Mouse (Mus musculus): ENCODE data around the gene H2-M10.6.
"Not testable (repeated sequence)": the region's sequence is repeated elsewhere in the genome, so short reads cannot be mapped to it uniquely, and the experiment has no call there.

The H2-M10.6 gene

DNA sequence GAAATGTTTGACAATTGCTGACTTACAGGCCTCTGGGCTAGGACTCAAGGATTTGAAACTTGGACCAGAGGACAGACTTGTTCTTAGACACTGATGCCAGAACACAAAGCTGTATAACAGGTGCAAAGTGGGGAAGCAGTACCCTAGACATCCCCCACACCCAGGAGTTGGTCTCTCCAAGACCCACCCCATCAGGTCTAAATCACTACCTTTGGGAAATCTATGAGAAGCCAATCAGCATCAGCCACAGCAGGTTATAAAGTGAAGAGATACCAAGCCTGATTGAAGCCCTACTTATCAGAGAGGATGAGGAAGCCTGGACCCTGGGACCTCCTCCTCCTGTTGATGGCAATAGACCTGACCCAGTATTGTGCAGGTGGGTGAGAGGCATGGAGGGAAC, at the start of gene H2-M10.6:
H2-M10.6 (plus strand) TSS at position 301 of the 400 bp plus-strand sequence.
- no peak for DNase-seq (ENCODE audit: low read depth, low spot score)

DNA sequence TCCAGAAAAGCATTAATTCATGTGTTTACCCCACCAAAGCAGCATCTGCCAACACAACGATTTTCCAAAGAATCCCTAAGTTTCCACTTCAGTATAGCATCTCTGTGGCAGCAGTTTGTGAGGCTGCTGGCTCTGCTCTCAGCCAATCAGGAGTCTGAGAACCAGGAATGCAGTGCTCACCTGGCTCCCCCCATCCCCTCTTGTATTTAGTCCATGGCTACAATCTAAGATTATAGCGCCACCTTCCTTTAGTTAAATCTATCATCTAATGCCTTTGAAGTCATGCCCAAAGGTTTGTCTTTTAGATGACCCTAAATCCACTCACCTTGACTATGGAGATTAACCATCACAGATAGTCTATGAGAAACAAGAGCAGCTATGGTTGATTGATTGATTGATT, 48.2 kb upstream of the H2-M10.6 start:
- DNase-seq (ENCODE audit: low read depth, low spot score) = no peak

DNA sequence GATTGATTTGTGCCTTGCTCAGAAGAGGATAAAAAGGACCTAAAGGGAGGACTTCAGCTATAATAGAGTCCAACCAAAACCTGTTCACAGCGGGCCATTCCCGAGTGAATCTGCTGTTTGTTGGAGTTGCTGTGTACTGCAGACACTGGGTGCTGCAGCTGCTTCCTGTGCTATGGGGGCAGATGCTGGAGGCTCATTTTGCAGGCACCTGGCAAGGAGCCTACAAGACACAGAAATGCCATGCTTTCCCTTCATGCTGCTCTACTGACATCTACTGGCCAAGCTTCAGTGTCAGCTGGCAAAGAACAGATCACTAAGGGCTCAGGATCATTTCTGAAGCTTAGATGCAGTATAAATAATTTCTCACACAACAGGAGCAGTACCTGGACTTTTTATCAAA, 47.7 kb upstream of the H2-M10.6 start:
- DNase-seq (ENCODE audit: low read depth, low spot score) = peak; percentile 34

DNA sequence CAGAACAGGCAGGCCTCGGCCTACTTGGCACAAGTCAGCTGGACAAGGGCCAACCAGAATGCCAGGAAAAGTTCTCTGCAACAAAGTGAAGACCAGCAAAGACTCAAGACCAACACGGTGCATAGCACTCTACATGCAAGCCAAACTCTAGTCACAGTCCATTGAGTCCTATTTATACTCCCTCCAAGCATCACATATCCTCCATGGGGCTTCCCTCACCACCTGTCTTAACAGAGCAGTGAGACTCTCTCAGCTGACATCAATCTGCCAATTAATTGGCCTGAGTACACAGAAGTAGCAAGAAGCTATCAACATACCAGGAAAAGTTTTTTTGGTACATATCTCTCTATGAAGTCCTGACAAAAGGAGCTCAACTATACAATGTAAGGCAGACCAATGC, 46.6 kb upstream of the H2-M10.6 start:
- DNase-seq (ENCODE audit: low read depth, low spot score) = not testable (repeated sequence)

DNA sequence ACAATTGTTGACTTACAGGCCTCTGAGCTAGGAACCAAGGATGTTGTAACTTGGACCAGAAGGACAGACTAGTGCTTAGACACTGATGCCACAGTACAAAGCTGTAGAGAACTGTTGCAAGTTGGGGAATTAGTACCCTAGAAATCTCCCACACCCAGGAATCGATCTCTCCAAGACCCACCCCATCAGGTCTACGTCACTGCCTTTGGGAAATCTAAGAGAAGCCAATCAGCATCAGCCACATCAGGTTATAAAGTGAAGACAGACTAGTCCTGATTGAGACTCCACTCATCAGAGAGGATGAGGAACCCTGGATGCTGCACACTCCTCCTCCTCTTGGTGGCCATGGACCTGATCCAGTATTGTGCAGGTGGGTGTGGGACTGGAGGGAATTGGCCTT, 39.4 kb upstream of the H2-M10.6 start, which contains the start of gene H2-M10.5:
H2-M10.5 (plus strand) TSS at position 301 of the 400 bp plus-strand sequence.
- not testable (repeated sequence) for DNase-seq (ENCODE audit: low read depth, low spot score)

DNA sequence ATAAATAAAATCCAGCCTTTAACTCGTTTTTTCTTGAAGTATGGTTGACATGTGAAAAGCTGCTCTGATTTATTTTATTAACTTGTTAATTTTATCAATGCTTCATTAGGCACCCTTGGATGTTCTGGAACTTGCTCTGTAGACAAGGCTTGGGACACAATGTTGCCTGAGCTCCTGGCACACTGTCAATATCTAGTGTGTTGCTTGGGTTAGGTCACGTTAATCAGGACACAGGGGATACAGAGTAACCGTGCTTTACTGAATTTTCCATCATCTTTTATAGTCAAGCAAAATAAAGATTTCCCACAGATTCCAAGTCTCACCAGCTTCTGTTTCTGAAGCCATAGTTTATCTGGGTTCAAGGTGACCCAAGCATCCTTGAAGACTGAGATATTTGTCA, 30.4 kb upstream of the H2-M10.6 start:
- DNase-seq (ENCODE audit: low read depth, low spot score) = no peak

DNA sequence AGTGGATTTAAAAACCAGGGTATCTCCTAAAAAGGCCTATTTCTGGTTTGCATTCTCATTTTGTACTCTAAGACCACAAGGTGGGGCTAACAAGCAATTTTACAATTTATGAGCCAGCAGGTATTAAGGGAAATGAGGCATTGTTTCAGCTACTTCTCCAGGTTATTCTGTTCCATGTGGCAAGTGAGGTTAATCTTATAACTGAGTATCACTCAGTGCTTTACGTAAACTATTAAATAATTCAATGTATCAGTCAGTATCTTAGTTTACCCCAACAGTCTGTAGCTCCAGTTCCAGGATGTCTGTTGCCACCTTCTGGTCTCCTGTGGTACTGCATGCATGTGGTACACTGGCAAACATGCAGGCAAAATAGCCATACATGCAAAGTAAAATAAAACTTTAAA, 25.5 kb upstream of the H2-M10.6 start:
- DNase-seq (ENCODE audit: low read depth, low spot score) = peak; percentile 43

DNA sequence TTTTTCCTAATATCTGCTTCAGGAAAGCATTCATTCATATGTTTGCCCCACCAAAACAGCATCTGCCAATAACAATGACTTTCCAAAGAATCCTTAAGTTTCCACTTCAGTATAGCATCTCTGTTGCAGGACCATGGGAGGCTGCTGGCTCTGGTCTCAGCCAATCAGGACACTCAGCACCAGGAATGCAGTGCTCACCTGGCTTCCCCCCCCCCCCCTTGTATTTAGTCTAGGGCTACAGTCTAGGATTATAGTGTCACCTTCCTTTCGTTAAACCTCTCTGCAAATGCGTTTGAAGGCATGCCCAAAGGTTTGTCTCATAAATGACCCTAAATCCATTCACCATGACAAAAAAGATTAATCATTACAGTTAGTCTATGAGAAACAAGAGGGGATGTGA, 23.6 kb upstream of the H2-M10.6 start:
- no peak for DNase-seq (ENCODE audit: low read depth, low spot score)

DNA sequence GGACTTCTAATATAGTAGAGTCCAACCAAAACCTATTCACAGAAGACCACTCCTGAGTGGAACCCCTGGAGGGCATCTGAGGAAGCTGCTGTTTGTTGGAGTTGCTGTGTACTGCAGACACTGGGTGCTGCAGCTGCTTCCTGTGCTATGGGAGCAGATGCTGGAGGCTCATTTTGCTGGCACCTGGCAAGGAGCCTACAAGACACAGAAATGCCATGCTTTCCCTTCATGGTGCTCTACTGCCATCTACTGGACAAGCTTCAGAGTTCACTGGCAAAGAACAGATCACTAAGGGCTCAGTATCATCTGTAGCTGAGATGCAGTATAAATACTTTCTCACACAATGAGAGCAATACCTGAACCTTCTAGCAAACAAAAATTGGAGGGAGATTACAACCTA, 23.2 kb upstream of the H2-M10.6 start:
- DNase-seq (ENCODE audit: low read depth, low spot score) = peak; percentile 79

DNA sequence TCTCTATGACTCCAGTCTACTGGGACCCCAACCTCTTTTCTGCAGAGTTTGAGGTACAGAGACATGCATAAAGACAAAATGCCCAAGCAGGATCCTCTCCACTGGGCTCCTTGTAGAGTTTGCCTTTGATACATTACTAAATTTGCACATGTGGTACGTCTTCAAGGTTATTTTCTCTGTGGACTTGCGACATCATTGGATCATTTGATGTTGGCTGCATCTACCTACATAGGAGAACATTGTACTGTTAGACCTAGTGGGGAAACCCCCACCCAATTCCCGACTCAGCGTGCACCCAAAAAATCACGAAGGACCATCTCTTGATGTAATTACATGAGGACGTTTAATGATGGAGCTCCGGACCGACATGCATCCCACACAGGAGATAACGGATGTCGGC, 12.5 kb upstream of the H2-M10.6 start:
- no peak for DNase-seq (ENCODE audit: low read depth, low spot score)

DNA sequence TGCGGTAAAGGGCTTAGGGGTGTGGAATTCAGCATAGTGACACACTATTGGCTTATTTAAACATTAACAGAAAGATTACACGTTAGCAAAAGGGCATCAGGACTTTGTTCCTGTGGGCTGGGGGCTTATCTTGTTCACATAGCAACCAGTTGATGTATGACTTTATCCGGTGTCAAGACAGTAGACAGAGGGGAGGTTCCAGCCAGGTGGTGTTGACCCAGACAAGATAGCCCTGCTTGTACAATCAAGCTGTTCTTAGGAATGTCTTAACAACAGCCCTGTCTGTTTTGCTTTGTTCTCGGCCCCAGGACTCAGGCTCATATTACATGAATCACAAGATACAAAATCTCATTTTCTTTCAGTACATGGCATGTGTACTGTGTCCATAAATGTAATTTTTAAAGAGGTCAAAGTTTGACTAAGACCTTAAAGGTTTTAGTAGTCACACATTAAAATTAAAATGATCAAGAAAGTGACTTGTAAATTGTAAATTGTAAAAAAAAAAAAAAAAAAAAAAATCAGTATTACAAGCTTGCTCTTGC, 12.0 kb upstream of the H2-M10.6 start:
- DNase-seq (ENCODE audit: low read depth, low spot score) = not testable (repeated sequence)

DNA sequence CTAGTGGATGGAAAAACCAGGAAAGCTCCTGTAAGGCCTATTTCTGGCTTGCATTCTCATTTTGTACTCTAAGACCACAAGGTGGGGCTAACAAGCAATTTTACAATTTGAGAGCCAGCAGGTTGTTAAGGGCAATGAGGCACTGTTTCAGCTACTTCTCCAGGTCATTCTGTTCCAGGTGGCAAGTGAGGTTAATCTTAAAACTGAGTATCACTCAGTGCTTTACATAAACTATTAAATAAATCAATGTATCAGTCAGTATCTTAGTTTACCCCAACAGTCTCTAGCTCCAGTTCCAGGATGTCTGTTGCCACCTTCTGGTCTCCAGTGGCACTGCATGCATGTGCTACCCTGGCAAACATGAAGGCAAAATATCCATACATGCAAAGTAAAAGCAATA, 12.0 kb downstream of the H2-M10.6 start:
- DNase-seq (ENCODE audit: low read depth, low spot score) = peak; percentile 79

DNA sequence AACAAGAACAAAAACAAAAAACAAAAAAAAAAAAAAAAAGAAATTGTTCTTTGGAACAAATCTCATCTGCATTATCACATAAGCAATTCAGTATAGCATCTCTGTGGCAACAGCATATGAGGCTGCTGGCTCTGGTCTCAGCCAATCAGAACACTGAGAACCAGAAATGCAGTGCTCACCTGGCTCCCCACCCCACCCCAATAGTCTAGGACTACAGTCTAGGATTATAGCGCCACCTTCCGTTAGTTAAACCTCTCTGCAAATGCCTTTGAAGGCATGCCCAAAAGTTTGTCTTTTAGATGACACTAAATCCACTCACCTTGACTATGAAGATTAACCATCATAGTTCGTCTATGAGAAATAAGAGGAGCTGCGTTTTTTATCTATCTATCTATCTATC, 13.6 kb downstream of the H2-M10.6 start:
- DNase-seq (ENCODE audit: low read depth, low spot score) = peak; percentile 73

DNA sequence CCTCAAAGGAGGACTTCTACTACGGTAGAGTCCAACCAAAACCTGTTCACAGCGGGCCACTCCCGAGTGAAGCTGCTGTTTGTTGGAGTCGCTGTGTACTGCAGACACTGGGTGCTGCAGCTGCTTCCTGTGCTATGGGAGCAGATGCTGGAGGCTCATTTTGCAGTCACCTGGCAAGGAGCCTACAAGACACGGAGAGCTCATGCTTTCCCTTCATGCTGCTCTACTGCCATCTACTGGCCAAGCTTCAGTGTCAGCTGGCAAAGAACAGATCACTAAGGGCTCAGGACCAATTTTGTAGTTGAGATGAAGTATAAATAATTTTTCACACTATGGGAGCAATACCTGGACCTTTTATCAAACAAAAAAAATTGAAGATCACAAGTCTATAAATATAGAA, 14.0 kb downstream of the H2-M10.6 start:
- peak; percentile 89 for DNase-seq (ENCODE audit: low read depth, low spot score)

DNA sequence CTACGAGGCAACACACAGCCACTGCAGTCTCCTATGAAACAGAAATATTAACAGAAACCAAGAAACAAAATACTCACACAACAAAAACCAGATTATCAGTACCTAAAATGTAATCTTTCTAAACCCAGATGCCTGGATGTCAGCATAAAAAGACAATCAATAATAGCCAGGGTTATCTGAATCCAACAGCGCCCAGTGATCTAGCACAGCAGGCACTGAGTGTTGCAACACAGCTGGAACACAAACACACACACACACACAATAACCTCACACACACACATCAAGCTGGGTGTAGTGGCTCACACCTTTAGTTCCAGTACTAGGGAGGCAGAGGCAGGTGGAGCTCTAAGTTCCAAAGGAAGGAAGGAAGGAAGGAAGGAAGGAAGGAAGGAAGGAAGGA, 16.5 kb downstream of the H2-M10.6 start:
- DNase-seq (ENCODE audit: low read depth, low spot score) = no peak

DNA sequence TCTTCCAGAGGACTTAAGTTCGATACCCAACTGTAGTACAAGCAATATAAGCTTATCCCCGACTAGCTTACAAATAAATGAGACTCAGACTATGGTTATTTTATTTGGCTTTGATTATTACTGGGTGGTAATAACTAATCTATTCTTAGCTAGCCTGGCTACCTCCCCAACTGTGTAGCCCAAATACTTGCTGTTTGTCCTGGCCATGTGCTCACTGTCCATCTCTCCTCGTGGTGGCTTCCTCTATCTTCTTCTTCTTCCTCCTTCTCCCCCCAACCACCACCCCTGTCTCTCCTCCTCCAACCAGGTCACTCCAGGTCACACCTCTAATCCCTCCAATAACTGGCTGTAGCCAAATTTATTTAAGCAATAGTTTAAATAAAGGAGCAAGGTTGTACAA, 18.5 kb downstream of the H2-M10.6 start:
- DNase-seq (ENCODE audit: low read depth, low spot score) = no peak

DNA sequence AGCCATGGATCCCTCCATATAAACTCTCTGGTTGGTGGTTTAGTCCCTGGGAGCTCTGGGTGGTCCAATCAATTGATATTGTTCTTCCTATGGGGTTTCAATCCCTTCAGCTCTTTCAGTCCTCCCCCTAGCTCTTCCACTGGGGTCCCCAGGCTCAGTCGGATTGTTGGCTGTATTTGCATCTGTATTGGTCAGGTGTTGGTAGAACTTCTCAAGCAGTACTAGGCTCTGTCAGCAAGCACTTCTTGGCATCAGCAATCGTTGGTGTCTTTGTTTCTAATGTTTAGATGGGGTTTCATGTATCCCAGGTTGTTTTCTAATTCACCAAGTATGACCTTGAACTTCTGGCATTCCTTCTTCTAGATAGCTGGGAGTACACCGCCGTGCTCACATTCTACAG, 20.7 kb downstream of the H2-M10.6 start:
- DNase-seq (ENCODE audit: low read depth, low spot score) = no peak

DNA sequence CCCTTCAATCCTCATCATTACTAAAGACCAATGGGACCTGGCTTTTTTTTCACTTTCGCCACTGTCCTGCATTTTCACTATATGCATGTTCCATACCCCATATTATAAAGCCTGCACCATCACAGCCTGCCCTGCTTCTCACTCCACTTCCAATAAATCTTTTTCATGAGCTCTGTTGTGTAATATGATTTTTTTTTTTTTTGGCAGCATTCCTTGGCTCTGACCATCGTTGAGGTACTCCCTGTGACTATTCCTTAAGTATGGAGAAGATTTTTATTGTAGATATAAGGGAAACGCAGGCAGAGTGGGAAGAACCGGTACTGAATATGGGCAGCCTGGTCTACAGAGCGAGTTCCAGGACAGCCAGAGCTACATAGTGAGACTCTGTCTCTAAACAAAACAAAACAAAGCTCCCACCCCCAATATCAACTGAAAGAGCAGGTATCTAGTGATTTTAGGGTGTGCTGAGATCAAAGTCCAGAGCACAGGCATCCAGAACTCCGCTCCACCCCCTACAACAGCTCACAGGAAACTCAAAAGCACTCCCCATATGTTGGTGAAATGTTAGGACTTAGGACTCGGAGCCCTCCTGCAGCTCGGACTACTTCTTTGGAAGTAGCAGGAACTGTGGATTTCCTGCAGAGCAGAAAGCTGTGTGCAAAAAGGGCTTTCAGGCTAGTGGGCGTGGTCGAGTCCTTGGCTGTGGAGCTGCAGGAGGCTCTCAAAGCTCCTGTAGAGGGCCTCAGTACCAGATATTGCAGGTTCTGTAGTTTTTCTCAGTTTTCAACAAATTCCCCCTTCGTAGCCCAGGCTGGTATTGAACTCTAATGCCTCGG, 23.8 kb downstream of the H2-M10.6 start:
- DNase-seq (ENCODE audit: low read depth, low spot score) = peak; percentile 83

DNA sequence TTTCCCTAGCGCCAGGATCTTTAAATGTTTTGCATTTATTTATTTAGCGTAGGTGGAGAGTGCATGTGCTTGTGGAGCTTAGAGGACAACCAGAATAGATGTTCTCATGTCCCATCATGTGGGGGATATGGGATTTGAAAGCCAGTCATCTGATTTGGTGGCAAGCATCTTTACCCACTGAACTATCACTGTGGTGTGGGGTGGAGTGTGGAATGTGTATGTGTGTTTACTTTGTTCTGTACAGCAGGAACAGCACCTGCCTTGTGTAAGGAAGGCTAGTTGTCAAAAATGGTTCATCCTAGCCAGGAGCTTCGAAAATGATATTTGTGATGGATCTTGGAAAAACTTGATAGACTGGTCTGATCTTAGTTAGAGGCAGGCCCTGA, 24.4 kb downstream of the H2-M10.6 start:
- no peak for DNase-seq (ENCODE audit: low read depth, low spot score)

DNA sequence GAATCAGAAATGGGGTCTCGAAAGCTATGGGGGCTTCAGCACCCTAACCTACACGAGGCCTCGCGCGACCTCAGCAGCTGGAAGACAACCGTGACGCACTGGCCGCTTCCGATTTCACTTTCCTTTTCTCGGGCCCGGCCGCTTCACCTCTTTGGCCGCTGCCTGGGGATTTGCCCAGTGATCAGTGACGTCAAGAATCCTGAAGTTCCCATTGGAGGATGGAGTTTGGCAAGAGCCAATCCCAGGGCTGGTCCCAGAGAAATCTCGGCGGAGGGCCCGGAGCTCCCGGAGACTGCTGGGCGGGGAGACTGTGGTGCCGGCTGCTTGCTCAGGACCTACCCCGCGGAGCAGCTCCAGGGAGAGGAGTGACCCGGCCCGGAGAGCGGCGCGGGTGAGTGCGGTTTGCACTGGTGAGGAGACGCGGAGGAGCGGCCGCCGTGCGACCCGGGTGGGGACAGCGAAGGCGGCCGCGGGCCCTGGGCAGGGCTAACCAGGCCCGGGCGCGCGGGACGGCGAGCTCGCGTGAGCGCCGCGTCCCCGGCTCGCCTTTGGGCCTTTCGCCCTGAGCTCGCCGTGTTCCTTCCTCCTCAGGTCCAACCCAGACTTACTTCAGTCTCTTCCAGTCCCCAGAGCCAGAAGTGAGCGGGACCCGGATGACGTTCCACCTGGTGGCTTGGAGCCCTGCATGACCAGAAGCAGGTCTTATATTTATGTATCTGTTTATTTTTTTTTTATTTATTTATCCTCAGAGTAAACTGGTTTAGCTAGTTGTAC, 25.1 kb downstream of the H2-M10.6 start, which contains the start of gene Trim26:
Trim26 (plus strand) TSS at position 261 of the 774 bp plus-strand sequence.
- peak; percentile 97 for DNase-seq (ENCODE audit: low read depth, low spot score)

DNA sequence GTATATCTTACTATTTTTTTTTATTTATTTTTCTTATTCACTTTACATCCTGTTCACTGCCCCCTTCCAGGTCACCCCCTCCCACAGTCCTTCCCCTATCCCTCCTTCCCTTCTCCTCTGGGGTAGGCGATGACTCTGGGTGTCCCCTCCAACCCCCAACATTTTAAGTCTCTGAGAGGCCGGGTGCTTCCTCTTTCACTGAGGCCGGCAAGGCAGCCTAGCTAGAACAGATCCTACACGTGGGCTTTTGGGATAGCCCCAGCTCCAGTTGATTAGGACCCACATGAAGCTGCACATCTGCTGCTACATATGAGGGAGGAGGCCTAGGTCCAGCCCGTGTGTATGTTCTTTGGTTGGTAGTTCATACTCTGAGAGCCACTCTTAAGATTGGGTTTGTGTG, 27.0 kb downstream of the H2-M10.6 start:
- DNase-seq (ENCODE audit: low read depth, low spot score) = no peak

DNA sequence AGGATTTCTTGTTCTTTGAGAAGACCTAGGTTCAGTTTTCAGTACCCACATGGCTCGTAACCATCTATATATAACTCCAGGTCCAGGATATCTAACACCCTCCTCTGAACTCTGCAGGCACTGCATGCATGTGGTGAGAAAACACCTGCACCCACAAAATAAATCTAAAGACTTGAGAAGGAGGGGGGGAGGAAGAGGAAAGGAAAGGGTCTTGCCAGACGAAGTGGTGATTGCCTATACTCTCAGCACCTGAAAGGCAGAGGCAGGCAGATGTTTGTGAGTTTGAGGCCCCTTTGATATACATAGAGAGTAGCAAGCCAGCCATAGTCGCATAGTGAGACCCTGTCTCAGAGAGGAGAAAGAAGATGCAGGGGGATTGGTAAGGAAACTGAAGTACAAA, 28.0 kb downstream of the H2-M10.6 start:
- no peak for DNase-seq (ENCODE audit: low read depth, low spot score)

Data from CD4-positive, CD25-positive, alpha-beta regulatory T cell, adult 2 months (primary cell).